Mouse (Mus musculus) olfactory bulb, adult 2 months (tissue): ENCODE measurements at regions not wholly inside any gene's neighbourhood (a gene's known extent, or its start where the extent isn't known, plus 50 kb on each side); places are given as distances from the start of the nearest gene placed in this dataset.
"Not testable (repeated sequence)": the region's sequence is repeated elsewhere in the genome, so short reads cannot be mapped to it uniquely, and the experiment has no call there.

Source experiments
- H3K27ac ChIP-seq: fragments of 200-500 bp; 2 replicates; pipeline ENCODE4 v1.5.1; 2012; ENCODE audit warnings: low read depth, low read length; ENCODE audit not compliant: insufficient read depth
- H3K4me1 ChIP-seq: fragments of 200-500 bp; 2 replicates; pipeline ENCODE4 v1.6.1; 2012; ENCODE audit warnings: low read length; ENCODE audit not compliant: control insufficient read depth, insufficient read depth
- H3K4me3 ChIP-seq: fragments of 200-500 bp; 2 replicates; pipeline ENCODE4 v1.5.1; 2012; ENCODE audit warnings: mild to moderate bottlenecking, low read depth, low read length, moderate library complexity; ENCODE audit not compliant: insufficient read depth
- CTCF ChIP-seq: fragments of 200-500 bp; IDR thresholded peaks from 2 replicates; pipeline ENCODE4 v1.5.1; 2012; ENCODE audit warnings: low read depth, mild to moderate bottlenecking, low read length, moderate library complexity; ENCODE audit not compliant: insufficient read depth
- POLR2A ChIP-seq: fragments of 200-500 bp; IDR thresholded peaks from 2 replicates; pipeline ENCODE4 v1.6.1; 2012; ENCODE audit warnings: mild to moderate bottlenecking, low read depth, low read length, moderate library complexity; ENCODE audit not compliant: insufficient read depth
- WGBS: fragments of 180-500 bp; shearing (Covaris S2); methylation state at CpG from one replicate; pipeline ENCODE4 v1.1.7; 2018; 5-methylcytosine and 5-hydroxymethylcytosine counted together

DNA sequence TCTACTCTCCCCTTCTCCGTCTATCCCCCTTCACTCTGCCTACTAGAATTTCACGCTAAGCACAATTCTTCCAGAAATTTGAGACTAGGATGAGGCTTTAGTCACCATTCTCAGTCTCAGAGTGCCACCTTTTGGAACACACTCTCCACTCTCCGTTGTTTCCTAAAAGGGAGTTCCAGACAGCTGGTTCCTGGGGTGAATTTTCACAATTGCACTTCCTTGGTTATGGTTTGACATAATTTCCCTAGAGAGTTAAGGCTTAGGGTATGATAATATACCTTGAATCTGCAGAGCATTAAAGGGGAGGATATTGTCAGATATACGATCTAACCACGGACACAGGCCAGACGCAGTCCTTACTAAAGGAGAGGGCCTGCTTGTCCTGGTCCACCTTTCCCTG, 444.8 kb downstream of the Ets1 start:
- Histone ChIP-seq H3K27ac (no peak overlapping the region), H3K4me3 (no peak overlapping the region), H3K4me1 (no peaks in the 10 kb centered on the region)
- TF ChIP-seq POLR2A (no peak), CTCF (no peak)
- WGBS, result 64% methylated on average over 6 of the region's 6 CpGs

DNA sequence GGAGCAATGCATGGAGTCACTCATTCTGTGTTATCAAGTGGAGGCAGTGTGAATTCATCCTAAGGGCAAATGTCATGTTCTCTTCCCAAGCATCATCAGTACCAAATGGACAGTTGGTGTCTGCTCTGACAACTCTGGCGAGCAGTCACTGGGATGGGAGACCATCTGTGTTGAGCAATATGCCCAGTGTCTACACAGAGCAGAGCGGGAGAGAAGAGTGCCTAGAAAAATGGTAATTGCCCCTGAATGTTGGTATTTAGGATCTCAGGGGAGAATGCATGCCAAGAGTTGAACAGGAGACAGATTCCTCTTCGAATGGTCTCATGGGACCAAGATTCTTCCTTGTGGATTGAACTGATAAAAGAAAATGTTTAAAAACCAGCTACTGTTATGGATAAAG, 454.0 kb downstream of the Ets1 start:
- no peak for TF ChIP-seq POLR2A
- no peak for TF ChIP-seq CTCF
- Histone ChIP-seq H3K4me1 (no peaks in the 10 kb centered on the region), H3K27ac (no peak overlapping the region), H3K4me3 (no peak overlapping the region)
- WGBS, result 88% methylated on average over 3 of the region's 3 CpGs

DNA sequence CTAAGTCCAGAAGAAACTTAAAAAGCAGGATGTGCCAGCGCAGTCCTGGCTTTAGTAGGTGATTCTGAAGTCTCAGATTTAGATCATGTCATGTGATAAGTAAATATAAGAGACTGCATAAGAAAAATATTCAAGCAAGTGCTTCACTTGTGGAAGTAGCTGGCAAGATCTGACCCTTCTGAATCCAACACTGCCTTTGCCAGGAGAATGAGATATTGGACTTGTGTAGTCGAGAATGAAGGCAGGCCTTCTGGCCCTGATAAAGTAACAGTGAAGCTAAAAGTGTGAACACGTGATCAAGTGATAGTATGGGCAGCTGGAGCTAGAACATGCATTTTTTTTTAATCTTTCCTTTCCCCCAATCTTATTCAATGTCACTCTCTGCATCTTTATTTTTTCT, 455.6 kb downstream of the Ets1 start:
- no peaks in the 10 kb centered on the region for H3K4me1 ChIP-seq
- no peak overlapping the region for H3K27ac ChIP-seq
- H3K4me3 ChIP-seq, result no peak overlapping the region
- TF ChIP-seq POLR2A (no peak), CTCF (no peak)
- 80% methylated on average over 3 of the region's 3 CpGs for WGBS

DNA sequence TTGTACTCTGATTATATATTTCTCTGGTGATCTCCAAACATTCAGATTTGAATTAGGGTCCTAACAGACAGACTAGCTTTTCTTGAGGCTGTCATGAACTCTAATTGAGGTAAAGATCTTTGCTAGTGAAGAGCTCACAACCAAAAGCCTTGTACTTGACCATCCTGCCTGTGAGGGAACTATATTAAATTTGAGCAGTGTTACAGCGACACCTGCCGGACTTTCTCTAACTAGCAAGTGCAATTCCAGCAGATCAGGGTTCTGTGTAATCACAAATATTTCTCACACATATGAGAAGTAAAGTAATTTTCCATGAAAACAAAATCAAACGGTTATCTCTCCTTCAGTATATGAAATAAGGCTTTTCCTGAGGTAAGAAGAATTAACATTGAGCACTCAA, 459.6 kb downstream of the Ets1 start:
- no peak overlapping the region for H3K27ac ChIP-seq
- 0% methylated on average over 3 of the region's 3 CpGs for WGBS
- H3K4me3 ChIP-seq, result no peak overlapping the region
- no peak for TF ChIP-seq POLR2A
- TF ChIP-seq CTCF, result no peak
- H3K4me1 ChIP-seq, result no peaks in the 10 kb centered on the region

DNA sequence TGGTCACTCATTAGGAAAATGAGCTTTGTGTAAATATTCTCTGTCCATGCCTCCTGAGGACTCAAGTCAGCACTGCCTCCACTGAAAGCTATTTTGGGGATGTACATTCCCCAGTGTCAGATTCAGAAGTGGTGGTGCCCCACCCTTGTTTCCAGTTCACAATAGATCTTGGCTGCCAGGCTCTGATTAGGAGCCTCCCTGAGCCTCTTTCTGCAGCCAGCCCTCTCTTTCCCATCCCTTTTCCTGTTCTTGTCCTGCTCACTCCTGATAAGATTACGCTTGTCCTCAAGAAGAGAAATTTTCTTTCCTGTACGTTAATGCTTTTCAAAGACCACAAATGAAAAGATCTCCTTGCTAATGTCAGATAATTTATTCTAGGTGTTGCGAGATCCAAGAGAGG, 465.2 kb downstream of the Ets1 start:
- H3K4me3 ChIP-seq, result no peak overlapping the region
- 93% methylated on average over 3 of the region's 3 CpGs for WGBS
- TF ChIP-seq POLR2A, result no peak
- no peak for TF ChIP-seq CTCF

DNA sequence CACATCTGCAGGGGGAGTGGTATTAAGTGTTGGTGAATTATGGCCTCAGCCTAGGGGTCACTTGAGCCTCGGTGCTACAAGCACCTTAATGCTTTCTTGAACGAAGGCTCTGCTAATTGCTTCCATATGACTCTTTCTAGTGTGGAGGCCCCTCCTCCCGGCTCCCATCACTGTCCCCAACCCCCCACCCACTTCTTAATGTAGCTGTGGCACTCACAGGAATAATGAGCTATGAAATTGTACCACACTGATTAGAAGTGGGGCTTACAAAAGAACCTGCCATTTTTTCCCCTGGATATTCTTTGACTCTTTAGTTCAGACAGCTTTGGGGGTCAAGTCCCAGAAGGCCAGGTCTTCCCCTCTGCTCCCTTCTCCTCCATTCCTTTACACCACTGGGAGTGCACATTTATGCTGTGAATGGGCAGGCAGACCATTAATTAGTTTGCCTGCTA, 468.6 kb downstream of the Ets1 start:
- no peak overlapping the region for H3K4me3 ChIP-seq
- H3K27ac ChIP-seq, result no peak overlapping the region
- H3K4me1 ChIP-seq, result no peaks in the 10 kb centered on the region
- 29% methylated on average over 3 of the region's 3 CpGs for WGBS
- TF ChIP-seq CTCF (no peak), POLR2A (no peak)

More for the DNA sequence above, 465.2 kb downstream of the Ets1 start:
- H3K27ac ChIP-seq, result no peak overlapping the region
- no peaks in the 10 kb centered on the region for H3K4me1 ChIP-seq

DNA sequence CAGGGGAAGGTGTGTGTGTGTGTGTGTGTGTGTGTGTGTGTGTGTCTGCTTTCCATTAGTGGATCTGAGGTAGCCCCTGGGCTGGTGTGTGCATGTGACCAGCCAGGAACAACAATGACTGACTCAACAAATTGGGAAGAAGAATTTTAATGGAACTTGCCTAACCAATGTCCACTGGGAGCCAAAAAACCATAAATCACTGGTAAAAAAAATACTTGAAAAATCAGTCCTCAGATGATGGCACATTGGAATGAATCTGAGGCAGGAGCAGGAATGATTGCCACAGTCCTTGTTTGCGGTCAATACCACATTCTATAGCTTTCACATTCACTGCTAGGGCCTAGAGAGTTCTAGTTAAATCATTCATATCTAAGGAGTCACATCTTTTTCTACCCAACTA, 487.8 kb downstream of the Ets1 start:
- TF ChIP-seq POLR2A (no peak), CTCF (no peak)
- no peaks in the 10 kb centered on the region for H3K4me1 ChIP-seq
- no peak overlapping the region for H3K4me3 ChIP-seq
- no peak overlapping the region for H3K27ac ChIP-seq
- WGBS, result 100% methylated on average over 1 of the region's 1 CpGs

DNA sequence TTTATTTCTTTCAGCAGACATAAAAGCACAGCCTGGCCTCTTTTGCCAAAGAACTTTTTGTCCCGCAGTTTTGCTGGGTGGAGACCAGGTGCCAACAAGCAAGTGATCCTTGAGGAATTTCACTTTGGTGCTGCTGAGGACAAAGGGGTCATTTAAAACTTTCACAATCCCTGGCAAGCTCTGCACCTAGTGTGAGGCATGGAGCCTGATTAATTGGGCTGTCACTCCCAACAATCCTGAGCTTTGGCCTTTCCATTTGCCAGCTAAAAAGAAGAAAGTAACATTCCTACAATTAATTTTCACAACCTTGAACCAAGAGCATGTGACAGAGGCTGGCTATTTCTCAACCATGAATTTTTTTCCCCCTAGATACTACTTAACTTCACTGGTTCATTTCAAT, 516.2 kb downstream of the Ets1 start:
- 32% methylated on average over 1 of the region's 1 CpGs for WGBS
- Histone ChIP-seq H3K4me3 (no peak overlapping the region), H3K4me1 (no peaks in the 10 kb centered on the region), H3K27ac (no peak overlapping the region)
- TF ChIP-seq POLR2A (no peak), CTCF (no peak)

DNA sequence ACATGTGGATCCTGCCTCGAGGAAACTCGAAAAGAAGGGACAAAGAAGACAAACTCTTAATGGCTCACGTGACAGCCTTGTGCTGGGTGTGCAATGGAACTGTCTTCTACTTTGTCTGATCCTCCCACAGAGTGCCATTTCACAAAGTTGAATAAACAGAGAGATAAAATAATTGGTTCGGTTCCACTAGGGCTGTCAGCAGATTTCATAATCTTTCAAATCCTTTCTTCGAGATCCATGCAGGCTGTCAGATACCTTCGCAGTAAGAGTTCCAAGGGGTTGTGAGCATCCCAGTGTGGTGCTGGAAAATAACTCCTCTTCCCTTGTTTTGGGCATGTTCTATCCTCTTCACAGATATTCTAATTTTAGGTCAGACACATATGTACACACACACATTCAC, 532.1 kb downstream of the Ets1 start:
- no peak overlapping the region for H3K4me3 ChIP-seq
- H3K27ac ChIP-seq, result no peak overlapping the region
- no peak for TF ChIP-seq CTCF
- no peak for TF ChIP-seq POLR2A
- 82% methylated on average over 6 of the region's 6 CpGs for WGBS
- H3K4me1 ChIP-seq, result no peaks in the 10 kb centered on the region

DNA sequence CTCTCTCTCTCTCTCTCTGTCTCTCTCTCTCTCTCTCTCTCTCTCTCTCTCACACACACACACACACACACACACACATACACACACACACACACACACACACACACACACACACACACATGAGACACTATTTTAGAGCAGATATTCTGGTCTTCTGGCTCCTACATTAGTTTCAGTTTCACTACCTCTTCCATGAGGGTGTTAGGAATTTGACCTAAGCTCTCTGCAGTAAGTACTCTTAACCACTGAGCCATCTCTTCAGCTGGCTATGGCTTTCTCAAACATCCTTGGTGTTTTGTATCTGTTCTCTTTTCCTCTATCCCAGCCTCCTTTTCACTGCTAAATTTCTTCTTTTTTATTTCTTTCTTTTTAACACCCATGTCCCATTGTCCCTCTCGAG, 533.1 kb downstream of the Ets1 start:
- H3K4me1 ChIP-seq, H3K27ac ChIP-seq, H3K4me3 ChIP-seq: not testable (repeated sequence)
- 97% methylated on average over 1 of the region's 1 CpGs for WGBS

DNA sequence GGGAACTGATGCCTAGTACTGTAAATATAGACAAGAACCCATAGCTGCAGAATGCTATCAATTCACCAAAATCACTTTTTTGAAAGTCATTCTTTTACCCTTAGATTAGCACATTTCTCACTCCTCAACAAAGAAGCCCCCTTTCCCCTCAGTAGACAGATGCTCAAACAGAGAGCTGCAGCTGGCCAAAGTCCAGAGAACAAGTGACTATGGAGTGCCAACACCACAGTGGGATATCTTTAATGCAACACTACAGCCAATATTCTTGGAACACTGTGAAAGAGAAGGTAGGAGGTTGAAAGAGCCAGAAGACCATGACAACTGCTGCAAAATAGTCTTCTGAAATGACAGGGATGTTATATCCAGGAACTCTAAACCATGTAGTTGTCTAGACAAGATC, 544.0 kb downstream of the Ets1 start:
- H3K4me3 ChIP-seq, result no peak overlapping the region
- H3K27ac ChIP-seq, result no peak overlapping the region
- TF ChIP-seq POLR2A, result no peak
- no peak for TF ChIP-seq CTCF
- no peaks in the 10 kb centered on the region for H3K4me1 ChIP-seq
